Mouse (Mus musculus) stomach, embryonic 16.5 days (tissue): ENCODE data around the gene Col18a1. TPM values are rescaled to one million over a fixed set of nuclear protein-coding genes. Genes with fewer than 3 reads are reported as not detected.

Experiments
- ATAC-seq: fragments of 200-750 bp; cut with Nextera tagmentation; 2 replicates; pipeline ENCODE4 v1.8.0; 2017; ENCODE audit warnings: moderate number of reproducible peaks, moderate TSS enrichment; ENCODE audit not compliant: insufficient read depth, low FRiP score
- H3K27ac ChIP-seq: fragments of 300-500 bp; sonication (generic); 2 replicates; pipeline ENCODE4 v1.5.1; 2014; ENCODE audit warnings: low read length
- H3K27me3 ChIP-seq: fragments of 300-500 bp; sonication (generic); 2 replicates; pipeline ENCODE4 v1.6.1; 2014; ENCODE audit warnings: low read length, control low read depth, mixed read lengths; ENCODE audit not compliant: control insufficient read depth, insufficient read depth
- H3K36me3 ChIP-seq: fragments of 300-500 bp; sonication (generic); 2 replicates; pipeline ENCODE4 v1.6.1; 2014; ENCODE audit warnings: low read length; ENCODE audit not compliant: control insufficient read depth, insufficient read depth
- H3K4me1 ChIP-seq: fragments of 300-500 bp; sonication (generic); 2 replicates; pipeline ENCODE4 v1.6.1; 2014; ENCODE audit warnings: low read length, control low read depth, mixed read lengths; ENCODE audit not compliant: control insufficient read depth, insufficient read depth
- H3K4me2 ChIP-seq: fragments of 300-500 bp; sonication (generic); 2 replicates; pipeline ENCODE4 v1.6.1; 2014; ENCODE audit warnings: low read depth, low read length, mixed read lengths
- H3K4me3 ChIP-seq: fragments of 300-500 bp; sonication (generic); replicated peaks from 2 replicates; pipeline ENCODE4 v1.5.1; 2014; ENCODE audit warnings: mild to moderate bottlenecking, low read length
- H3K9ac ChIP-seq: fragments of 300-500 bp; sonication (generic); 2 replicates; pipeline ENCODE4 v1.6.1; 2014; ENCODE audit warnings: low read length
- H3K9me3 ChIP-seq: fragments of 300-500 bp; sonication (generic); replicated peaks from 2 replicates; pipeline ENCODE4 v1.6.1; 2016; ENCODE audit warnings: low read length, control low read depth; ENCODE audit not compliant: control insufficient read depth
- WGBS: fragments of 180-500 bp; shearing (Covaris S2); extraction: QIAGEN DNeasy Blood & Tissue Kit; methylation state at CpG from one replicate; pipeline ENCODE4 v1.1.7; 2014; 5-methylcytosine and 5-hydroxymethylcytosine counted together
- polyA plus RNA-seq: library from polyadenylated mRNA; unstranded; fragments of >200 nt; fragmentation: Nextera tagmentation; extraction: Ambion mirVana; gene quantifications from 2 replicates; pipeline ENCODE4 v1.2.1, GENCODE M21; 2015

The Col18a1 gene
- polyA plus RNA-seq, result 78.9 and 82.2 TPM in 2 replicates

DNA sequence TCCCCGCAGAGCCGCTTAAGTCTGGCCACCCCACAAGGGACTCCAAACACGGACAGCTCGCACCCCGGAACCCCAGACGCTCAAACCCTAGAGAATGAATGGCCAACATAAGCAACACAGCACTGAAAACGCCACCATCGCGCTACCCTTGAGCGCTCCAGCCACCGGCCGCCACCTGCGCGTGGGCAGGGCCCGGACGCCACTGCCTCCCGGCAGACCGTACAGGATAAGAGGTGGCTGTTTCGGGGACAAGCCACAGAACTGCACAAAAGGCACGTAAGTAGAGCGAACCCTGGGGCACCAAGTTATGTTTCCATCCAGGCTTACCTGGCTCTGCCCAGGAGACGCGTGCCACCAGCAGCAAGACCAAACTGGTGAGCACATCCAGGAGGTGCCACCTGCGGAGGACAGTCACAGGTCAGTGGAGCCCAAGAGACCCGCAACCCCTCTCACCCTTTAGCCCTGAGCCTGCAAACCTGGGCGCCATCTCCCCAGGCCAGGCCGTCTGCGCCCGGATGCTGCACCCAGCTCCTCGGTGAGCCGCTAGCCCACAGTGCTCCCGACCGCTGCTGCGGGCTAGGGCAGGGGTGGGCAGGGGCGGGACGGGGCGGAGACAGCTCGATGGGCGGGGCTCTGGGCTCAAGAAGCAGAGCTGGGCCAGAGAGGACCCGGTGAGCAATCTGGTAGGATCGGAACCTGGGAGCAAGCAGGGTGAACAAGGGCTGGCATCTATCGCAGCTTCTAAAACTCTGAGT lies at the start of gene Col18a1:
Gene Col18a1 (minus strand): TSS at position 586 of the 755 bp plus-strand sequence.
- Histone ChIP-seq H3K9me3 (no peaks in the 10 kb centered on the region), H3K36me3 (no peaks in the 10 kb centered on the region), H3K27ac (no peak within 1 kb of the TSS), H3K4me2 (peak within 1 kb of the TSS; percentile 86), H3K4me1 (peaks cover 26% of the 10 kb centered on the region), H3K9ac (peak within 1 kb of the TSS; percentile 60), H3K27me3 (peaks cover 14% of the 10 kb centered on the region; the same call in 1 of the 2 replicates), H3K4me3 (peak within 1 kb of the TSS; percentile 52)
- ATAC-seq, result peak; percentile 75
- WGBS, result under 1% methylated on average over 42 of the region's 42 CpGs

DNA sequence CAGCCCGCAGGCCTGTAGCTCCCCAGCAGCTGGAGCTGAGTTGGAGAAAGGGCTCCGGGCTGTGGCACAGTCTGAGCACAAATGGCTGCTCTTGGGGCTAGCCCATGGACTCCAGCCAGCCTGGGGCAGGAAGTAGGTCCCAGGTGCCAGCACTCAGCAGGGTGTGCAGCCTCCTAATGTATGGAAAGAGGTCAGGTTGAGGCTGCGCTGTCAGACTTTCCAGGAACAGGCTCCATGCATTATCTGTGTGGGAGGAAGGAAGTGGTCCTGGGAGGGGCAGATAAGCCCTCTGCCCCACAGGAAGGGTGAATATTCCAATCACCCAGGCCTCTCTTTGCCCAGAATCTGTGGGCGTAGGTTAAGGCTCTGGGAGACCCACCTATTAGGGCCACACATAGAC lies 49.3 kb upstream of the Col18a1 start:
- Histone ChIP-seq H3K4me1 (peaks cover 25% of the 10 kb centered on the region), H3K9ac (0 out of 2 replicates have a peak overlapping the region, but pooled peaks have one; percentile 19), H3K9me3 (no peaks in the 10 kb centered on the region), H3K4me3 (no peak overlapping the region), H3K4me2 (no peak overlapping the region), H3K27me3 (no peaks in the 10 kb centered on the region), H3K27ac (peak overlapping the region; percentile 1; the same call in 1 of the 2 replicates), H3K36me3 (no peaks in the 10 kb centered on the region)
- WGBS, result 56% methylated on average over 4 of the region's 4 CpGs
- peak; percentile 12; the same call in 1 of the 2 replicates for ATAC-seq

DNA sequence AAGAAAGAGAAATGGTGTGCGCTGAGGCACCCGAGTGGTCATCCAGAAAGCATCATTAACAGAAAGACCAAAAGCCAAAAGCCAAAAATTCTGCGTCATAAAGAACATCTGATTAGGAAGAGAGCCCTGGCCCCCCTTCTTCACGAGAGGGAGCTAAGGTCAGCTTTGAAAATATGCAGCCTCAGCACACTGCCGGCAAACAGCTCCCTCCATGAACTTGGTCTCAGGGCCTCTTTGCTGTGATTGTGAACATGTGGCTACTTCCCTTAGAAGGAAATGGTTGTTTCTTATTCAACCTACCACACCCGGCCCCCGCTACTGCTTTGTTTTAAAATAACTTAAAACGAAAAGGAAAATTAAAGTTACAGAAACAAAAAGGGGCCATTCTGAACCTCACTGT lies 48.2 kb upstream of the Col18a1 start:
- no peak overlapping the region for H3K4me2 ChIP-seq
- 34% methylated on average over 8 of the region's 8 CpGs for WGBS
- peaks cover 28% of the 10 kb centered on the region for H3K4me1 ChIP-seq
- H3K27ac ChIP-seq, result peak overlapping the region; percentile 47
- H3K9ac ChIP-seq, result no peak overlapping the region
- H3K9me3 ChIP-seq, result no peaks in the 10 kb centered on the region
- H3K27me3 ChIP-seq, result no peaks in the 10 kb centered on the region
- ATAC-seq, result no peak
- H3K4me3 ChIP-seq, result no peak overlapping the region
- no peaks in the 10 kb centered on the region for H3K36me3 ChIP-seq

DNA sequence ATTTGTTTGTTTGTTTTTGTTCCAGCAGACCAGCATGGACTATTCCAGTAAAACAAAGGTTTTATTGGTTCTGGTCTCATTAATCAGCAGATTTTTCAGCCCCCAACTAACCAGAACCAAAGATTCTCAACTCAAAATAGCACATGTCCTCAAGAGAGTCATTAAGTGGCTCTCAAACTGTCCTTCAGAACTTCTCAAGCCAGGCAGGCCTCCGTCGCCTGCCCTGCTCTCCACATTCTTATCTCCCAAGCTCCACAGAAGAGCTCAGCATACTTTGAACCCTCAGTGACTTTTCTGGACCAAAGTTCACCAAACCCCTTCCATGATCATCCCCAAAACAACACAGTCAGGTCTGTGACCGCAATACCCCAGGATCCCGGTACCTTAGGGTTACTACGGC lies 47.1 kb upstream of the Col18a1 start:
- Histone ChIP-seq H3K4me1 (peaks cover 33% of the 10 kb centered on the region), H3K36me3 (no peaks in the 10 kb centered on the region), H3K4me2 (no peak overlapping the region), H3K9ac (no peak overlapping the region), H3K9me3 (no peaks in the 10 kb centered on the region), H3K27ac (no peak overlapping the region), H3K27me3 (no peaks in the 10 kb centered on the region), H3K4me3 (no peak overlapping the region)
- WGBS, result 88% methylated on average over 5 of the region's 5 CpGs
- no peak for ATAC-seq

DNA sequence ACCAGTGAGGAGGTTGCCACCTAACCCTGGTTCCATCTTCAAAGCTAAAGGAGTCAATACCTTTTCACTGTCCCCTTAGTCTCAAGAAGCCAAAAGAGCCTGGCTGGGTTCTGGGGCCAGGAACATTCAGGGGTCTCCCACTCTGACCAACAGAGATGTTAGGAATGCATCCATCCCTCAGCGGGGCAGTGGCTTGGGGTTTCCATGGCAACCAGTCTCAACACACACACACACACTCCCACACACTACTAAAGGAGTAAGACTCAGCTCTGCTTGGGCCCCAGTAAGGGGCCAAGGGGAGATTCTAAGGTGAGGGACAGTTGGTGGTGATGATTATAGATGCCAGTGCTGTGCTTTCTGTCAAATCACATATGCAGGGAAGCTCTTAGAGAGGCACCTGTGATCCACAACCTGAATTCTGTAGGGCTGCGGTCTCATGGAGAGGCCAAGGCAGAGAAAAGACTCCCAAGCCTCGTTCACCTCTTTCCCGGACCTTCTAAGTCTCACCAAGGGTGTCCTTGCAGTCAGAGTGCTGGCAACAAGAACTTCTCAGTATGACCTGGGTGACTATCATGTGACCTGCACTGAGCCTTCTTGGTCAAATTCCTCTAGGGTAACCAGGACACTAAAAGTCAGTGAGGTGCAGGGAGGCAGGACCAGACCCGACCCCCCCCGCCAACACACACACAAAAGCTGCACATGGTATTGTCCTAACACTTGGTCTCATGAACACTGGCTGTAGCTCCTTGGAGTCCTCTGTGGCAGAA lies 46.2 kb upstream of the Col18a1 start:
- no peak overlapping the region for H3K4me3 ChIP-seq
- 75% methylated on average over 6 of the region's 6 CpGs for WGBS
- no peaks in the 10 kb centered on the region for H3K36me3 ChIP-seq
- peak overlapping the region; percentile 74; the same call in 1 of the 2 replicates for H3K27ac ChIP-seq
- H3K4me2 ChIP-seq, result no peak overlapping the region
- no peak; the same call in 1 of the 2 replicates for ATAC-seq
- no peak overlapping the region for H3K9ac ChIP-seq
- no peaks in the 10 kb centered on the region for H3K9me3 ChIP-seq
- peaks cover 31% of the 10 kb centered on the region for H3K4me1 ChIP-seq
- no peaks in the 10 kb centered on the region for H3K27me3 ChIP-seq

DNA sequence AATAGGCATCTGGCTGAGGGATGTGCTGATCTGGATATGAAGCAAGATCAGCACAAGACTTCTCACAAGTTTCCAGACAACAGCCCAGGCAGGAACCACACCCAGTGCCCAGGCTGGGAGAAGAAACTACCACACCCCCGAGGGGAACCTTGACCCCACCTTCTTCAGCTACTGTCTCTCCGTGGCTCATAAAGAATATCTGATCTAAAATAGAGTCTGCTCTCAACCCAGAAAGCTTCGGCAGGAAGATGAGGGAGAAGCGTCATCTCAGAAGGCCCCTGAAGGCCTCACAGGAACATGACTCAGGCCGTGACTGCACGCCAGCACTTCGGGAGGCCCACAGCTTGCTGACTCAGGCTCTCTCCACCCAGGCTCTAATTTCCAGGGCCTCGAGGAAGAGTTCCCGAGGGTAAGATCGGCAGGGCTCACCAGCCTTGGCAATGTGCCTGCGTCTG lies 44.8 kb upstream of the Col18a1 start:
- no peak overlapping the region for H3K4me3 ChIP-seq
- no peaks in the 10 kb centered on the region for H3K36me3 ChIP-seq
- no peak overlapping the region for H3K4me2 ChIP-seq
- H3K4me1 ChIP-seq, result peaks cover 41% of the 10 kb centered on the region
- ATAC-seq, result peak; percentile 72
- peak overlapping the region; percentile 74 for H3K27ac ChIP-seq
- WGBS, result 27% methylated on average over 11 of the region's 11 CpGs
- H3K9me3 ChIP-seq, result no peaks in the 10 kb centered on the region
- H3K9ac ChIP-seq, result no peak overlapping the region
- H3K27me3 ChIP-seq, result no peaks in the 10 kb centered on the region

DNA sequence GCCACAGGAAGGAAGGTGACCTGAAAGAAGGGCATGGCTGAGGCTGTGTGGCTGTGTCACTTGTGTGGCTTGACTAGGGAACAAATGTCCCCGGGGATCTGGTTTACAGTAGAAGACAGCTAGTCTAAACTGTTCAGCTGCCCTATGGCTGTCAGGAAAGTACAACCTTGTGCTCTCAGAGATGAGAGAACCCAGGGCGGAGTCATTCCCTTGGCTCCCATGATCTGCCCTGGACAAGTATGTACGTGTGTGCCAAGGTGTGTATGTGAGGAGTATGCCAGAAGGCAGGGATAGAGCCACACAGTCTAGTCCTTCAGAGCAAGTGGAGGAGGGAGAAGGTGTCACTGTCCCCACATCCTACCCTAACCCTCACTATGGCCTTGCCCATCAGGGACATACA lies 44.3 kb upstream of the Col18a1 start:
- no peak overlapping the region for H3K4me2 ChIP-seq
- H3K9me3 ChIP-seq, result no peaks in the 10 kb centered on the region
- peaks cover 41% of the 10 kb centered on the region for H3K4me1 ChIP-seq
- peak overlapping the region; percentile 74 for H3K27ac ChIP-seq
- ATAC-seq, result no peak
- WGBS, result 93% methylated on average over 3 of the region's 3 CpGs
- no peaks in the 10 kb centered on the region for H3K36me3 ChIP-seq
- no peaks in the 10 kb centered on the region for H3K27me3 ChIP-seq
- H3K4me3 ChIP-seq, result no peak overlapping the region
- no peak overlapping the region for H3K9ac ChIP-seq

DNA sequence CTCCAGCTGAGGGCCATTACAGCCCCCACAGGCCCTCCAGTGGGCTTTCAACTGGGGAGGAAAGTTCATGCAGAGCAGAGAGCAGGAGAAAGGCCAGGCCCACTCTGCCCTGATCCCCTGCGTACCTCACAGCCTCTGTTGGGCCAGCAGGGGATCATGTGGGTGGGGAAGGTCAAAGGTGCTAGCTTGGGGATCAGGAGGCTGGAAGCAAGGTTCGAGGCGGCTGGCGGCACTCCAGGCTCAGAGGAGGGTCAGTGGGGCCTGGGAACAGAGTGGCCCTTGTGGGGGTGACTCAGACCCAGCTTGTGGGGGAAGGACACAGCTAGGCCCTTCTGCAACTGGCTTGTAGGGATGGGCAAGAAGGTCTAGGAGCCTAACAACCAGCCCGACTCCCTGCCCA lies 42.9 kb upstream of the Col18a1 start:
- Histone ChIP-seq H3K4me2 (no peak overlapping the region), H3K27ac (no peak overlapping the region), H3K9ac (no peak overlapping the region), H3K36me3 (no peaks in the 10 kb centered on the region), H3K27me3 (no peaks in the 10 kb centered on the region), H3K4me1 (peaks cover 43% of the 10 kb centered on the region), H3K4me3 (no peak overlapping the region), H3K9me3 (no peaks in the 10 kb centered on the region)
- 63% methylated on average over 5 of the region's 5 CpGs for WGBS
- ATAC-seq, result no peak

DNA sequence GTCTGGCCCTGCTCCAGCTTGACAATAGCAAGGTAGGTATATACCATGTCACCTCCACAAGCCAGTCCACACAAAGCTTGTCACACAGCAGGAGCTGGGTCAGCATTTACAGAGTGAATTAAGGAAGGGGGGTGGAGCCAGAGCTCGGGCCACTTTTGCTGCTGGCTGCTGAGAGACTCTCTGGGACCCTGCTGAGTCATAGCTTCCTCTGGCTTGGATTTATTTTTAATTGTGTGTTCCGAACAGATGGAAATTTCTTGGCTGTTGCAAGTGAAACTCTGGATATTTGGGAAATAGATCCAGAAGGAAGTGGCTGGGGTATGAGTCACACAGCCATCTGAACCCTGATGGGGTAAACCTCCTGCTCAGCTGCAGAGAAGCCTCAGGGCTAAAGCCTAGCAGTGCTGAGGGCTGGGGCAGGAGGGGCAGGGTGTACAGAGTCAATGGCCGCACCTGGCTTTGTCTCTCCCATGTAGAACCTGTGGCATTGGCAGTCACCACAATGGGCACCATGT lies 40.3 kb upstream of the Col18a1 start:
- Histone ChIP-seq H3K27me3 (no peaks in the 10 kb centered on the region), H3K9ac (0 out of 2 replicates have a peak overlapping the region, but pooled peaks have one; percentile 38), H3K27ac (peak overlapping the region; percentile 81), H3K4me1 (peaks cover 38% of the 10 kb centered on the region), H3K36me3 (no peaks in the 10 kb centered on the region), H3K4me2 (no peak overlapping the region), H3K4me3 (no peak overlapping the region), H3K9me3 (no peaks in the 10 kb centered on the region)
- WGBS, result 25% methylated on average over 3 of the region's 3 CpGs
- ATAC-seq, result peak; percentile 81
